8 mouse cellular contexts compared by ENCODE assay signal in genomic region chr13:69482751-69483150, GRCm38 (mm10). TPM values are rescaled to one million over a fixed set of nuclear protein-coding genes. Genes with fewer than 3 reads are reported as not detected.
DNase-seq lines count a peak whose midpoint lies in the region; ATAC-seq lines count a peak whose summit lies in the region.

No protein-coding gene starts in this region.

- H3K4me3 ChIP-seq in midbrain, embryonic 11.5 days (ENCODE audit: low read depth, low read length): no peak overlapping the region
- H3K4me3 ChIP-seq in midbrain, embryonic 10.5 days: no peak overlapping the region
- no peak overlapping the region for H3K4me3 ChIP-seq in hindbrain, embryonic 12.5 days

- H3K4me2 ChIP-seq in midbrain, embryonic 11.5 days: no peak overlapping the region
- H3K4me2 ChIP-seq in hindbrain, embryonic 12.5 days (replicated peaks): peak overlapping the region; percentile 64; the same call in 1 of the 2 replicates

- no peak overlapping the region for H3K27ac ChIP-seq in midbrain, embryonic 11.5 days (ENCODE audit: low read depth, low read length)
- no peak overlapping the region for H3K27ac ChIP-seq in midbrain, embryonic 10.5 days (replicated peaks)
- H3K27ac ChIP-seq in hindbrain, embryonic 12.5 days: no peak overlapping the region

- no peak for ATAC-seq in cerebellum, adult (ENCODE audit: insufficient number of reproducible peaks, low FRiP score, low TSS enrichment)
- ATAC-seq in midbrain, embryonic 11.5 days (ENCODE audit: low FRiP score): no peak
- no peak for ATAC-seq in hindbrain, embryonic 12.5 days (ENCODE audit: low FRiP score)
- no peak for ATAC-seq in megakaryocyte progenitor cell, adult 5-6 weeks (replicated peaks; ENCODE audit: poor library complexity)

- H3K36me3 ChIP-seq in midbrain, embryonic 11.5 days (ENCODE audit: control insufficient read depth, insufficient read depth, low read length): no peaks in the 10 kb centered on the region
- H3K36me3 ChIP-seq in midbrain, embryonic 10.5 days: no peaks in the 10 kb centered on the region
- no peaks in the 10 kb centered on the region for H3K36me3 ChIP-seq in hindbrain, embryonic 12.5 days

- H3K4me1 ChIP-seq in midbrain, embryonic 11.5 days (ENCODE audit: control insufficient read depth, insufficient read depth, low read length): no peaks in the 10 kb centered on the region
- H3K4me1 ChIP-seq in midbrain, embryonic 10.5 days: peaks cover 39% of the 10 kb centered on the region
- H3K4me1 ChIP-seq in hindbrain, embryonic 12.5 days: peaks cover 20% of the 10 kb centered on the region

- DNase-seq in cerebellum, adult 11-12 months: peak; percentile 42
- peak; percentile 82 for DNase-seq in midbrain, embryonic 11.5 days (ENCODE audit: low spot score, missing footprints)
- no peak for DNase-seq in midbrain, embryonic 10.5 days (ENCODE audit: low spot score)
- DNase-seq in spleen, adult 12 weeks (ENCODE audit: low spot score): no peak
- DNase-seq in kidney, adult 9 months: no peak

- WGBS in midbrain, embryonic 11.5 days: 63% methylated on average over 8 of the region's 8 CpGs
- 66% methylated on average over 8 of the region's 8 CpGs for WGBS in midbrain, embryonic 10.5 days
- 52% methylated on average over 8 of the region's 8 CpGs for WGBS in hindbrain, embryonic 12.5 days

- H3K9ac ChIP-seq in midbrain, embryonic 11.5 days (ENCODE audit: low read length): no peak overlapping the region
- no peak overlapping the region for H3K9ac ChIP-seq in hindbrain, embryonic 12.5 days

- no peaks in the 10 kb centered on the region for H3K9me3 ChIP-seq in midbrain, embryonic 11.5 days (ENCODE audit: control insufficient read depth, low read length)
- H3K9me3 ChIP-seq in midbrain, embryonic 10.5 days (replicated peaks): no peaks in the 10 kb centered on the region
- no peaks in the 10 kb centered on the region for H3K9me3 ChIP-seq in hindbrain, embryonic 12.5 days (replicated peaks)

- H3K27me3 ChIP-seq in midbrain, embryonic 11.5 days (ENCODE audit: control insufficient read depth, insufficient read depth, low read length): peaks cover 20% of the 10 kb centered on the region
- peaks cover 81% of the 10 kb centered on the region for H3K27me3 ChIP-seq in midbrain, embryonic 10.5 days (ENCODE audit: low read depth, poor library complexity, severe bottlenecking)
- H3K27me3 ChIP-seq in hindbrain, embryonic 12.5 days: peaks cover 66% of the 10 kb centered on the region

RNA-seq across cellular contexts. Expression of gene Nsun2, which starts 50.8 kb away (rescaled TPM):
- polyA plus RNA-seq in midbrain, embryonic 11.5 days (2014; fragmentation: Nextera tagmentation; extraction: Ambion mirVana): 122 and 125 TPM in 2 replicates
- 125 and 150 TPM in 2 replicates for polyA plus RNA-seq in midbrain, embryonic 10.5 days (2016; fragmentation: Nextera tagmentation; extraction: Ambion mirVana)
- polyA plus RNA-seq in hindbrain, embryonic 12.5 days (2016; fragmentation: Nextera tagmentation; extraction: Ambion mirVana): 91.8 and 98.4 TPM in 2 replicates
- total RNA-seq in megakaryocyte progenitor cell, adult 5-6 weeks (2015): 111 and 121 TPM in 2 replicates
- 197 and 244 TPM in 2 replicates for total RNA-seq in megakaryocyte progenitor cell, adult 5-6 weeks (2017)

RNA-seq across cellular contexts. Expression of gene Tent4a, which starts 51.7 kb away (rescaled TPM):
- polyA plus RNA-seq in midbrain, embryonic 11.5 days (2014; fragmentation: Nextera tagmentation; extraction: Ambion mirVana): 6.8 and 7.5 TPM in 2 replicates
- polyA plus RNA-seq in midbrain, embryonic 10.5 days (2016; fragmentation: Nextera tagmentation; extraction: Ambion mirVana): 4.9 and 5.2 TPM in 2 replicates
- polyA plus RNA-seq in hindbrain, embryonic 12.5 days (2016; fragmentation: Nextera tagmentation; extraction: Ambion mirVana): 5.9 and 8.4 TPM in 2 replicates
- total RNA-seq in megakaryocyte progenitor cell, adult 5-6 weeks (2015): 10.8 and 11.2 TPM in 2 replicates
- total RNA-seq in megakaryocyte progenitor cell, adult 5-6 weeks (2017): 10.5 and 10.6 TPM in 2 replicates

Comparison
In these comparisons a context has a peak if more than half of its experiments do, and no peak if none do; other contexts are left out.
1. DNase-seq: peak in cerebellum, adult 11-12 months (single experiment) and midbrain, embryonic 11.5 days (single experiment); none in midbrain, embryonic 10.5 days (single experiment), spleen, adult 12 weeks (single experiment) and kidney, adult 9 months (single experiment).